Mouse (Mus musculus): ENCODE data around the gene Pogz. TPM values are rescaled to one million over a fixed set of nuclear protein-coding genes. Genes with fewer than 3 reads are reported as not detected.
"Not testable (repeated sequence)": the region's sequence is repeated elsewhere in the genome, so short reads cannot be mapped to it uniquely, and the experiment has no call there.

Pogz gene
- polyA plus RNA-seq, 1 experiment: 8.7 TPM

DNA sequence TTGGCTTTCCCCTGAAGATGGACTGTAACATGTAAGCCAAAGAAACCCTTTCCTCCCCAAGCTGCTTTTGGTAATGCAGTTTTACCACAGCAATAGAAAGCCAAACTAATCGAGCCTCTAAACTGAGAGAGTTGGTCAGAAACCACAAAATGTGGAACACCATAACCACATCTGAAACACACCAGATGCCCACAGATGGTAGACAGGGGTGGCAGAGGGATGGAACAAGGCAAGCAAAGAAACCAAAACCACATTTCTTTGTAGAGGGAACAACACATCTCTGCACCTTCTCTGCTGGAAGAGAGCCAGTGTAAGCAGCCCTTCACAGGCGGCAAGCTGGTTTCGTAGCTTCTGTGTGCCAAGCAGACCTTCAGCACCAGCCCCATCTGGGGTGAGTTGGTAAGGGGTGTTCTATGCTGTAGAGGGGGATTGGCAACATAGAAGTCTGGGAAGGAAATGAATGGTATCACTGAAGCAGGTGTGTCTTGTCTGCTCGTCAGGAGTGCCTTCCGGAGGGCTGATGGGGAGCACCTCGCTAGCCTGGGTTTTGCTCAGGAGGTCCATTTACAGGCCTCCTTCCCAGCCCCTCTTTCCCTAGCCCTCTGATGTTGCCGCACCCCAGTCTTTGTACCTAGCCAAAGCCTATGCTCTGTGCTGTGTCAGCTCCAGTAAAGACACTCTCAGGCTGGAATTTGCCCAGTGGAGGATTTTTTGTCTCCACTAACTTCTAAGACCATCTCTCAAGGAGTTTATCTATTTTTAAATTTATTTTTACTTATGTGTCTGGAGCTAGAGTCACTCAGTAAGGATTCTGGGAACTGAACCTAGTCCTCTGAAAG, 78.8 kb downstream of the Pogz start:
- no peaks in the 10 kb centered on the region for H3K79me2 ChIP-seq (ENCODE audit: control insufficient read depth, insufficient read depth)
- no peaks in the 10 kb centered on the region for H3K36me3 ChIP-seq (ENCODE audit: control insufficient read depth, insufficient read depth)
- peaks cover 22% of the 10 kb centered on the region for H3K27me3 ChIP-seq (ENCODE audit: control insufficient read depth, insufficient read depth, insufficient read length)
- no peak overlapping the region for H3K4me3 ChIP-seq (ENCODE audit: insufficient read depth, poor library complexity, severe bottlenecking)
- TF ChIP-seq MYOG (IDR thresholded peaks at IDR 0.05; ENCODE audit: control insufficient read depth, extremely low read depth, insufficient read length) (no peak), FOSL1 (IDR thresholded peaks at IDR 0.05; ENCODE audit: insufficient read depth, low read length, poor library complexity, severe bottlenecking) (no peak), MYOD1 (IDR thresholded peaks at IDR 0.05; ENCODE audit: control insufficient read depth, insufficient read length, low read depth) (no peak), CEBPB (IDR thresholded peaks at IDR 0.05; ENCODE audit: low read depth) (no peak), CTCF (IDR thresholded peaks at IDR 0.05; ENCODE audit: control insufficient read depth, insufficient read depth, insufficient read length) (no peak), MAX (IDR thresholded peaks at IDR 0.05) (no peak), USF1 (IDR thresholded peaks at IDR 0.05; ENCODE audit: low read depth) (no peak)
- H3K79me3 ChIP-seq (ENCODE audit: low read depth): no peaks in the 10 kb centered on the region
- H3ac ChIP-seq (ENCODE audit: control insufficient read depth, insufficient read length, low read depth): no peak overlapping the region

DNA sequence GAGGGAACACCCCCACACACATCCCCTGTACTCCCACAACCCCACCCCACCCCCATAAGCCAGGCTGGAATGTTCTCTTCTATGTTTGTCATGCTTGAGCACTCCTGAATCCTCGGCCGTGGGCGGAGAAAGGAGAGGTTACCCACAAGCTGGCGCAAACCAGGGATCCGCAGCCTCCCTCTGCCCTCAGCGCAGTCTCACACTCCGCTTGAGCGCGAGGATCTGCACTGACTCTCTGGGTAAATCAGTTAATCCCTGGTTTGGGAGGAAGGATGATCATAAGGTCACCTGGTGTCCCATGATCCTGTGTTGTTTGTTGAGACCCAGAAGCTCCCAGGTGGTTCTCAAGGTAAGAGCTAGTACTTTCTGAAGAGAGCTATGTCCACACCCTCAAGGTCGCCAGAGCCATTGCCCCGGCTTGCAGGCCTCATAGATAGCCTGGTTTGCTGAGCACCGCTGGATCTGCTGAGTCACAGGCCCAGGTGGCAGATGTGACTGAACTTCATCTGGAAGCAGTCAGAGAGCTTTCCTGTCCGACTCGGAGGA, 80.5 kb downstream of the Pogz start:
- Histone ChIP-seq H3K36me3 (ENCODE audit: control insufficient read depth, insufficient read depth) (no peaks in the 10 kb centered on the region), H3K79me3 (ENCODE audit: low read depth) (no peaks in the 10 kb centered on the region), H3ac (ENCODE audit: control insufficient read depth, insufficient read length, low read depth) (no peak overlapping the region), H3K79me2 (ENCODE audit: control insufficient read depth, insufficient read depth) (no peaks in the 10 kb centered on the region), H3K4me3 (ENCODE audit: insufficient read depth, poor library complexity, severe bottlenecking) (no peak overlapping the region), H3K27me3 (ENCODE audit: control insufficient read depth, insufficient read depth, insufficient read length) (peaks cover 32% of the 10 kb centered on the region)
- TF ChIP-seq CTCF (IDR thresholded peaks at IDR 0.05; ENCODE audit: control insufficient read depth, insufficient read depth, insufficient read length): no peak
- no peak for TF ChIP-seq MYOD1 (IDR thresholded peaks at IDR 0.05; ENCODE audit: control insufficient read depth, insufficient read length, low read depth)

DNA sequence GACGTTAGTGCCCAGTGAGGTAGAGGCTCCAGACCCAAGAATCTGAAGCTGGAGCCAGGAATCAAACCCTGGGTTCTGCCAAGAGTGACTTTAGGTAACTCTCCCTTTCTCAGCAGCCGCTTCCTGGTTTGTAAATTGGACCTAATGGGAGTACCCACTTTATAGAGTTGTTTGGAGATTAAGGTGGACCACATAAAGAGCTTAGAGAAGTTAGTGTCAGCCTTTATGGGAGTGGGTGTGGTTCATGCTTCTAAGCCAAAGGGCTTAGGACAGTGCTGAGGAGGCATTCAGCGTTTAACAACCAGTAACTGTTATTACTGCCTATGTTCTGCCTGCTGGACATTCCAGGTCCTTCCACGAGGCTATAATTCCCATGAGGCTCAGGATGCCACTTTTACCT, 81.5 kb downstream of the Pogz start:
- Histone ChIP-seq H3K79me3 (ENCODE audit: low read depth) (no peaks in the 10 kb centered on the region), H3K36me3 (ENCODE audit: control insufficient read depth, insufficient read depth) (no peaks in the 10 kb centered on the region), H3K4me3 (ENCODE audit: insufficient read depth, poor library complexity, severe bottlenecking) (no peak overlapping the region), H3K79me2 (ENCODE audit: control insufficient read depth, insufficient read depth) (no peaks in the 10 kb centered on the region), H3ac (ENCODE audit: control insufficient read depth, insufficient read length, low read depth) (no peak overlapping the region), H3K27me3 (ENCODE audit: control insufficient read depth, insufficient read depth, insufficient read length) (peaks cover 30% of the 10 kb centered on the region)
- TF ChIP-seq MYOG (IDR thresholded peaks at IDR 0.05; ENCODE audit: control insufficient read depth, extremely low read depth, insufficient read length): no peak
- TF ChIP-seq MAX (IDR thresholded peaks at IDR 0.05): no peak
- TF ChIP-seq CTCF (IDR thresholded peaks at IDR 0.05; ENCODE audit: control insufficient read depth, insufficient read depth, insufficient read length): no peak
- TF ChIP-seq USF1 (IDR thresholded peaks at IDR 0.05; ENCODE audit: low read depth): no peak
- TF ChIP-seq MYOD1 (IDR thresholded peaks at IDR 0.05; ENCODE audit: control insufficient read depth, insufficient read length, low read depth): no peak
- TF ChIP-seq FOSL1 (IDR thresholded peaks at IDR 0.05; ENCODE audit: insufficient read depth, low read length, poor library complexity, severe bottlenecking): no peak
- no peak for TF ChIP-seq CEBPB (IDR thresholded peaks at IDR 0.05; ENCODE audit: low read depth)

DNA sequence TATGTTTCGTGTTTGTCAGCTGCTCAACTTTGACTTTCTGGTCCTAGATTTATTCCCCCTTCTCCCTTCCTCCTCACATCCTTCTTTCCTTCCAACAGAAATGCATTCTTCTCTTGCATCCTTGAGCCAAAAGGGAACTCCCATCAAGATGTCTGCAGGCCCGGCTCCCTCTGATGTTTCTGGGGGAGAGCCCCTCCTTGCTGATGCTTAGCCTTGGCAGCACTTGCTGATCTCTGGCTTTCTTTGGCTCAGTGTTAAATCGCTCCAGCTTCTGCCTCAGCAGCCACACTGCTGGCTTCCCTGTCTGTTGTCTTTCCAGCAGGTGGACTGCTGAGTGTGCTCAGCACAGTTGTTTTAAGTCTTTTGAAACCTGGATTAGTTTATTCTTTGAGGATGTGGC, 83.7 kb downstream of the Pogz start:
- TF ChIP-seq MYOD1 (IDR thresholded peaks at IDR 0.05; ENCODE audit: control insufficient read depth, insufficient read length, low read depth) (no peak), CTCF (IDR thresholded peaks at IDR 0.05; ENCODE audit: control insufficient read depth, insufficient read depth, insufficient read length) (no peak), USF1 (IDR thresholded peaks at IDR 0.05; ENCODE audit: low read depth) (no peak), MYOG (IDR thresholded peaks at IDR 0.05; ENCODE audit: control insufficient read depth, extremely low read depth, insufficient read length) (no peak), MAX (IDR thresholded peaks at IDR 0.05) (no peak), FOSL1 (IDR thresholded peaks at IDR 0.05; ENCODE audit: insufficient read depth, low read length, poor library complexity, severe bottlenecking) (no peak), CEBPB (IDR thresholded peaks at IDR 0.05; ENCODE audit: low read depth) (no peak)
- Histone ChIP-seq H3ac (ENCODE audit: control insufficient read depth, insufficient read length, low read depth) (no peak overlapping the region), H3K27me3 (ENCODE audit: control insufficient read depth, insufficient read depth, insufficient read length) (peaks cover 22% of the 10 kb centered on the region), H3K79me2 (ENCODE audit: control insufficient read depth, insufficient read depth) (no peaks in the 10 kb centered on the region), H3K4me3 (ENCODE audit: insufficient read depth, poor library complexity, severe bottlenecking) (no peak overlapping the region), H3K79me3 (ENCODE audit: low read depth) (no peaks in the 10 kb centered on the region), H3K36me3 (ENCODE audit: control insufficient read depth, insufficient read depth) (no peaks in the 10 kb centered on the region)

DNA sequence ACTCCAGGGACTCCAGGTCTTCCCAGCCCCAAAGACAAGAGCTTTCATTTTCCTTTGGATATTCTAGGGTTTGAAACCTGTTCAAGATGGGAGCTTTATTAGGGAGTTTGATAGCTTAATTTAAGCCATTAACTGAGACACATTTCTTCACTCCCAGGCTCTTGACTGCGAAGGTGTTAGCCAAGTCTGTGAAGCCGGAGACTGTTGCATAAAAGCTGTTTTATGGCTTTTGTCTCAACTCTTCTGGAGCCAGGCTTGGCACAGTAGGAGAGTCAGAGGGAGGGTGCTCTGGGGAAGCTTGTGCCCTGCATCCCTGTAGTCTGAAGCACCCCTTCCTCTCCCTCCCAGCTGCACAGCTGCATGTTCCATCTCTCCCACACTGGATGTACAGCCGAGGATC, 85.0 kb downstream of the Pogz start:
- TF ChIP-seq FOSL1 (IDR thresholded peaks at IDR 0.05; ENCODE audit: insufficient read depth, low read length, poor library complexity, severe bottlenecking) (no peak), CTCF (IDR thresholded peaks at IDR 0.05; ENCODE audit: control insufficient read depth, insufficient read depth, insufficient read length) (no peak), MAX (IDR thresholded peaks at IDR 0.05) (no peak)
- Histone ChIP-seq H3K79me2 (ENCODE audit: control insufficient read depth, insufficient read depth) (no peaks in the 10 kb centered on the region), H3K36me3 (ENCODE audit: control insufficient read depth, insufficient read depth) (no peaks in the 10 kb centered on the region), H3K79me3 (ENCODE audit: low read depth) (no peaks in the 10 kb centered on the region), H3ac (ENCODE audit: control insufficient read depth, insufficient read length, low read depth) (no peak overlapping the region), H3K27me3 (ENCODE audit: control insufficient read depth, insufficient read depth, insufficient read length) (peaks cover 22% of the 10 kb centered on the region), H3K4me3 (ENCODE audit: insufficient read depth, poor library complexity, severe bottlenecking) (no peak overlapping the region)

DNA sequence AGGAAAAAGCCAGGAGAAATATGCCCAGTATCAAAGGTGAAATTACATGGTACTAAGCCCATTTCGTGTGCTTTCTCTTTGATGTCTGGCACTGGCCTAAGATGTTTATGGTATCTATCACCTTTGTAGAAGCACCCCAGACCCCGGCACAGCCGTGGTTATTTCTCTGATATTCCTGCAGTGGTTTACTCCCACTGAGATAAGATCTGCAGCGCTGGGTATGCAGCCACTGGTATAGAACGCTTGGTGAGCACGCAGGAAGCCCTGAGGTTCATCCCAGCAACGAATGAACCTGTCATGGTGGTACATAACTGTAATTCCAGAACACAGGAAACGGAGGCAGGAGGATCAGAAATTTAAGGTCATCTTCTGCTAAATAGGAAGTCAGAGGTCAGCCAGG, 87.3 kb downstream of the Pogz start:
- Histone ChIP-seq H3K79me3 (ENCODE audit: low read depth) (no peaks in the 10 kb centered on the region), H3K4me3 (ENCODE audit: insufficient read depth, poor library complexity, severe bottlenecking) (no peak overlapping the region), H3K27me3 (ENCODE audit: control insufficient read depth, insufficient read depth, insufficient read length) (peaks cover 22% of the 10 kb centered on the region), H3K79me2 (ENCODE audit: control insufficient read depth, insufficient read depth) (no peaks in the 10 kb centered on the region), H3ac (ENCODE audit: control insufficient read depth, insufficient read length, low read depth) (no peak overlapping the region), H3K36me3 (ENCODE audit: control insufficient read depth, insufficient read depth) (no peaks in the 10 kb centered on the region)
- TF ChIP-seq CEBPB (IDR thresholded peaks at IDR 0.05; ENCODE audit: low read depth) (no peak), FOSL1 (IDR thresholded peaks at IDR 0.05; ENCODE audit: insufficient read depth, low read length, poor library complexity, severe bottlenecking) (no peak), MYOG (IDR thresholded peaks at IDR 0.05; ENCODE audit: control insufficient read depth, extremely low read depth, insufficient read length) (no peak)

DNA sequence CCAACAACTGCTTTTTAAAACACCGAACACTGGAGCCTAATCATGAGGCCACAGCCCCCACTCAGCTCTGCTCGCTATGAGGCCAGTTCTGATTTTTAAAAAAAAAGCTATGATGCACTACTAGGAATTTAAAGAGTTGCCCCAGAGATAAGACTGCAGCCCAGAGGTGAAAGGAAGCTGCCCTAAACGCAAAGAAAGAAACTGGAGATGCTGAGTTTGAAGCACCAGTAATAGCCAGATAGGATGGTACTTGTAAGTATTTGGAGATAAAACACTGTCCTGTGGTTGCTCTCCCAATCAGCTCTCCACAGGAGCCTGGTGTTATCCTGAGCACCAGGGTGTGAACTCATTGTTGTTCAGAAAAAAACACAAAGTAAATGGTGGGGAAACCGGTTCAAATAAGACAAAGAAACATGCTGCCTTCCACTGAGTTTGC, 89.0 kb downstream of the Pogz start:
- H3K36me3 ChIP-seq (ENCODE audit: control insufficient read depth, insufficient read depth); H3ac ChIP-seq (ENCODE audit: control insufficient read depth, insufficient read length, low read depth); H3K4me3 ChIP-seq (ENCODE audit: insufficient read depth, poor library complexity, severe bottlenecking); H3K79me3 ChIP-seq (ENCODE audit: low read depth); H3K79me2 ChIP-seq (ENCODE audit: control insufficient read depth, insufficient read depth): not testable (repeated sequence)
- H3K27me3 ChIP-seq (ENCODE audit: control insufficient read depth, insufficient read depth, insufficient read length): peaks cover 10% of the 10 kb centered on the region

DNA sequence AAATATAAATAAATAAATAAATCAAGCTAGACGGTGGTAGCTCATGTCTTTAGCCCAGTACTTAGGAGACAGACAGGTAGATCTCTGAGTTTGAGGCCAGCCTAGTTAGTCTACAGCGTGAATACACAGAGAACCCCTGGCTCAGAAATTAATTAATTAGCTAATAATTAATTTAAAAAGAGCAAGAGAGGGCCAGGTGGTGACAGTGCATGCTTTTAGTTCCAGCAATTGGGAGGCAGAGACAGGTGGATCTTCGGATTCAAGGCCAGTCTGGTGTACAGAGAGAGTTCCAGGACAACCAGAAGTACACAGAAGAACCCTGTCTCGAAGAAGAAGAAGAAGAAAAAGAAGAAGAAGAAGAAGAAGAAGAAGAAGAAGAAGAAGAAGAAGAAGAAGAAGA, 91.6 kb downstream of the Pogz start:
- not testable (repeated sequence) for H3ac ChIP-seq (ENCODE audit: control insufficient read depth, insufficient read length, low read depth); H3K36me3 ChIP-seq (ENCODE audit: control insufficient read depth, insufficient read depth); H3K79me3 ChIP-seq (ENCODE audit: low read depth); H3K4me3 ChIP-seq (ENCODE audit: insufficient read depth, poor library complexity, severe bottlenecking); H3K27me3 ChIP-seq (ENCODE audit: control insufficient read depth, insufficient read depth, insufficient read length); H3K79me2 ChIP-seq (ENCODE audit: control insufficient read depth, insufficient read depth)
